Mouse (Mus musculus) forebrain, embryonic 16.5 days (tissue): ENCODE measurements at regions not wholly inside any gene's neighbourhood (a gene's known extent, or its start where the extent isn't known, plus 50 kb on each side); places are given as distances from the start of the nearest gene placed in this dataset.

Source experiments
- ATAC-seq: fragments of 200-750 bp; cut with Nextera tagmentation; 2 replicates; pipeline ENCODE4 v1.8.0; 2017; ENCODE audit warnings: mild to moderate bottlenecking, moderate library complexity
- H3K27ac ChIP-seq: fragments of 300-500 bp; sonication (generic); 2 replicates; pipeline ENCODE4 v1.5.1; 2014; ENCODE audit warnings: low read length, control low read depth
- H3K27me3 ChIP-seq: fragments of 300-500 bp; sonication (generic); replicated peaks from 2 replicates; pipeline ENCODE4 v1.6.1; 2014; ENCODE audit warnings: low read length; ENCODE audit not compliant: control insufficient read depth, insufficient read depth
- H3K36me3 ChIP-seq: fragments of 300-500 bp; sonication (generic); 2 replicates; pipeline ENCODE4 v1.6.1; 2014; ENCODE audit not compliant: control insufficient read depth, insufficient read depth
- H3K4me1 ChIP-seq: fragments of 300-500 bp; sonication (generic); replicated peaks from 2 replicates; pipeline ENCODE4 v1.6.1; 2014; ENCODE audit warnings: low read length; ENCODE audit not compliant: control insufficient read depth, insufficient read depth
- H3K4me2 ChIP-seq: fragments of 300-500 bp; sonication (generic); 2 replicates; pipeline ENCODE4 v1.6.1; 2014; ENCODE audit warnings: mild to moderate bottlenecking, low read length, control low read depth
- H3K4me3 ChIP-seq: fragments of 300-500 bp; sonication (generic); replicated peaks from 2 replicates; pipeline ENCODE4 v1.5.1; 2014; ENCODE audit warnings: mild to moderate bottlenecking, low read length, control low read depth
- H3K9ac ChIP-seq: fragments of 300-500 bp; sonication (generic); replicated peaks from 2 replicates; pipeline ENCODE4 v1.6.1; 2014; ENCODE audit warnings: low read depth, low read length, control low read depth
- H3K9me3 ChIP-seq: fragments of 300-500 bp; sonication (generic); 2 replicates; pipeline ENCODE4 v1.6.1; 2016; ENCODE audit warnings: low read length; ENCODE audit not compliant: control insufficient read depth
- WGBS: fragments of 180-500 bp; shearing (Covaris S2); extraction: QIAGEN DNeasy Blood & Tissue Kit; methylation state at CpG from one replicate; pipeline ENCODE4 v1.1.7; 2014; 5-methylcytosine and 5-hydroxymethylcytosine counted together

- H3K27me3 ChIP-seq: no peaks in the 10 kb centered on the region
- peak; percentile 60 for ATAC-seq
- no peak overlapping the region for H3K9ac ChIP-seq
- WGBS: 19% methylated on average over 7 of the region's 7 CpGs
- H3K4me1 ChIP-seq: peaks cover 24% of the 10 kb centered on the region
- H3K27ac ChIP-seq: no peak overlapping the region
- H3K4me3 ChIP-seq: no peak overlapping the region
- H3K9me3 ChIP-seq: no peaks in the 10 kb centered on the region
- H3K36me3 ChIP-seq: no peaks in the 10 kb centered on the region
- H3K4me2 ChIP-seq: no peak overlapping the region
Observed at GRCm38 (mm10) chr6:98112495-98113115, 229.9 kb downstream of the Gm765 start.

DNA sequence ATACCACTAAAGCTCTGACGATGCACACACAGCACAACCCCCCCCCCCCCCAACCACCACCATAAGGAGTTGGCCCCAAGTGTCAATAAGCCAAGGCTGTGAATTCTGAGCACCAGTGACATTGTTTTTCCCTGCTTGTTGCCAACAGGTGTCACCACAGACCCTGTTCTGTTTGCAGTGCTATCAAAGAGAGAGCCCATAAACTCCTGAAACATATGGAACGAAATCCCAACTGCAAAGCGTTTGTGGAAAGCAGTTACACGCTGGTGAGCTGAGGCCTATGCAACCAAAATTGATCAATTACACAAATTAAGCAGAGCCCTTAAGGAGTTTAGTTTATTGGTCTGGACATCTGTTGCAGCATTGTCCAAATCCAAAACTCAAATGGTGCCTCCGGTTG, 235.4 kb downstream of the Gm765 start:
- Histone ChIP-seq H3K9ac (no peak overlapping the region), H3K4me1 (peaks cover 9% of the 10 kb centered on the region), H3K9me3 (no peaks in the 10 kb centered on the region), H3K36me3 (no peaks in the 10 kb centered on the region), H3K4me3 (no peak overlapping the region), H3K27ac (no peak overlapping the region), H3K4me2 (no peak overlapping the region), H3K27me3 (no peaks in the 10 kb centered on the region)
- ATAC-seq: no peak
- WGBS: 32% methylated on average over 5 of the region's 5 CpGs

- ATAC-seq: peak; percentile 55; the same call in 1 of the 2 replicates
- Histone ChIP-seq H3K27me3 (no peaks in the 10 kb centered on the region), H3K9me3 (no peaks in the 10 kb centered on the region), H3K4me1 (peaks cover 9% of the 10 kb centered on the region), H3K9ac (no peak overlapping the region), H3K36me3 (no peaks in the 10 kb centered on the region), H3K4me2 (peak overlapping the region; percentile 50), H3K27ac (peak overlapping the region; percentile 16; the same call in 1 of the 2 replicates), H3K4me3 (peak overlapping the region; percentile 22)
- WGBS: 24% methylated on average over 18 of the region's 18 CpGs
Observed at GRCm38 (mm10) chr6:98105280-98106090, 237.1 kb downstream of the Gm765 start.

DNA sequence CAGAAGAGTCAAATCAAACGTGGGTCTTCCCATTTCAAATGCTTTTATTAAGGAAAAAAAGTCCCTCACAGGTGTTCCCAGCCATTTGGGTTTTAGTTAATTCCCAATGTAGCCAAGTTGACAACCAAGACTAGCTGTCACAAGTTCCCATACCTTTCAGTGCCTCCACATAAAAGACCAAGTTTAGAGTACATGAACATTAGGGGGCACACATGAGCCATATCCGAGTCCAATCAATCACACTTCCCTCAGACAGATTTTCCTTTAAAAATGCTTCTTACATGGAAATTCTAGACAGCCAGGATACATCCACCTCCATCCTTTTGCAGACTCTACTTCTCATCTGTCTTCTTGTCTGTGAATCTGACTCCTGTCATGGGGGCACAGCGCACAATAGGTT, 238.1 kb downstream of the Gm765 start:
- Histone ChIP-seq H3K36me3 (no peaks in the 10 kb centered on the region), H3K4me2 (no peak overlapping the region), H3K9ac (no peak overlapping the region), H3K4me1 (peaks cover 9% of the 10 kb centered on the region), H3K4me3 (no peak overlapping the region), H3K27me3 (no peaks in the 10 kb centered on the region), H3K9me3 (no peaks in the 10 kb centered on the region), H3K27ac (no peak overlapping the region)
- 47% methylated on average over 3 of the region's 3 CpGs for WGBS
- no peak for ATAC-seq

GRCm38 (mm10) chr6:98101023-98101422, 241.5 kb downstream of the Gm765 start:
- no peak for ATAC-seq
- Histone ChIP-seq H3K9me3 (no peaks in the 10 kb centered on the region), H3K27me3 (no peaks in the 10 kb centered on the region), H3K4me1 (peaks cover 9% of the 10 kb centered on the region), H3K4me2 (no peak overlapping the region), H3K27ac (no peak overlapping the region), H3K9ac (no peak overlapping the region), H3K4me3 (no peak overlapping the region), H3K36me3 (no peaks in the 10 kb centered on the region)
- whole genome bisulfite sequencing: 87% methylated on average over 4 of the region's 4 CpGs

GRCm38 (mm10) chr6:98099126-98099525, 243.4 kb downstream of the Gm765 start:
- H3K9ac ChIP-seq: no peak overlapping the region
- peaks cover 14% of the 10 kb centered on the region; the same call in 1 of the 2 replicates for H3K4me1 ChIP-seq
- no peak overlapping the region for H3K4me3 ChIP-seq
- H3K4me2 ChIP-seq: no peak overlapping the region
- no peak for ATAC-seq
- H3K27ac ChIP-seq: no peak overlapping the region
- no peaks in the 10 kb centered on the region for H3K9me3 ChIP-seq
- WGBS: 93% methylated on average over 9 of the region's 9 CpGs
- no peaks in the 10 kb centered on the region for H3K27me3 ChIP-seq
- no peaks in the 10 kb centered on the region for H3K36me3 ChIP-seq

DNA sequence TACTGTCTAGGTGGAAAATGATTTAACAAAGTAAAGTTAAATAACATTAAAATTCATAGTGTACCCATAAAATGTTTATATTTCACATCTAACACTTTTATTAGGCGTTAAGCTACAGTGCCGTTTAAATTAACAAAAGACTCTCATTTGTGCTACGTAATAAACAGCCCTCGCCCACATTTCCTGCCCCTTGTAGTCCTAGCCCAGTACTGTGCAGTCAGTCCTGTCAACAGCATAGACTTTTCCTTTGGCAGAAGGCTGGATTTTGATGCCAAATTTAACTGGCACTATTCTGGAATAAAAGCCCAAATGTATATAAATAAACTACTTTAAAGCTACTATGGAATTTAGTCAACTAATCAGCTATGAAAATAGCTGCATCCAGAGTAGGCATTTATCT, 247.3 kb downstream of the Gm765 start:
- Histone ChIP-seq H3K27ac (no peak overlapping the region), H3K4me1 (peaks cover 14% of the 10 kb centered on the region; the same call in 1 of the 2 replicates), H3K27me3 (no peaks in the 10 kb centered on the region), H3K4me2 (no peak overlapping the region), H3K9me3 (no peaks in the 10 kb centered on the region), H3K36me3 (no peaks in the 10 kb centered on the region), H3K4me3 (no peak overlapping the region), H3K9ac (no peak overlapping the region)
- 36% methylated on average over 4 of the region's 4 CpGs for WGBS
- peak; percentile 75 for ATAC-seq

DNA sequence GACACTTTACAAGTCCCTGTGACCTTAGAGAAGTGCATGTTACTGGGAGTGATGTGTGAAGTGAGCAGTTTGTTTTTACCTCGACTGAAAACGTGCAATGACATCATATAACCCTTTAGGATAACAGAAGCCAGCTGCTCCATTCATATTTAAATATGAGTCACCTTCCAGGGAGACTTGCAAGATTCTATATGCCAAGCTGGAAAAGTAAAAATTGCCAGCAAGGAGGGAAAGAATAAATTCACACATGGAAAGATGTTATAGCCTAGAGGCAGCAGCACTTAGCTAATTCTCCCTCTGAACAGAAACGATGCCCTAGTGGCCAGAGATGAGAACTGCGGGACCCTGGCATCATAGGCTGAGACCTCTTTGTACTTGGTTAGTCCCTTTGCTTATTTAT, 253.4 kb downstream of the Gm765 start:
- Histone ChIP-seq H3K27ac (no peak overlapping the region), H3K9ac (no peak overlapping the region), H3K36me3 (no peaks in the 10 kb centered on the region), H3K4me1 (no peaks in the 10 kb centered on the region), H3K9me3 (no peaks in the 10 kb centered on the region), H3K27me3 (no peaks in the 10 kb centered on the region), H3K4me3 (no peak overlapping the region), H3K4me2 (no peak overlapping the region)
- peak; percentile 49; the same call in 1 of the 2 replicates for ATAC-seq
- 28% methylated on average over 4 of the region's 4 CpGs for WGBS

DNA sequence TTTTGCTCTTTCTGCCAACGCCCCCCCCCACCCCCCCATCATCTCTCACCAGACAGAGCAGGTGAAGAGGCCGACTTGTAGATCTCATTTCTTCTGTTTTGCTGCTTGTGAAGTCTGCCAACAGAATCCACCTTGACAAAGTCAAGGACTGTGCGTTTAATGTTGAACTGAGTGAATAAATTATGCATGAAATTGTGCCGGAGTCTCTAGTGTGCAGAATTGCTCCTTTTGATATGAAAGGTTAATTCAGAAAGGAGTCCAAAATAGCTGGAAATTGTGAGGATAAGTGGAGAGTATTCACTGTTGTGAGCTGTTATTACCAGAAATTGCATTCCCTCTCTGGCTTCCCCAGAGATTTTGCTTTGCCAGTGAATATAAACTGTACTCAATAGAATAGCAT, 262.5 kb downstream of the Gm765 start:
- no peaks in the 10 kb centered on the region for H3K36me3 ChIP-seq
- H3K27me3 ChIP-seq: no peaks in the 10 kb centered on the region
- H3K9me3 ChIP-seq: no peaks in the 10 kb centered on the region
- WGBS: 40% methylated on average over 4 of the region's 4 CpGs
- peaks cover 7% of the 10 kb centered on the region; the same call in 1 of the 2 replicates for H3K4me1 ChIP-seq
- ATAC-seq: peak; percentile 73
- H3K9ac ChIP-seq: no peak overlapping the region
- H3K27ac ChIP-seq: no peak overlapping the region; the same call in 1 of the 2 replicates
- no peak overlapping the region for H3K4me3 ChIP-seq
- H3K4me2 ChIP-seq: no peak overlapping the region
